Mouse (Mus musculus) E14TG2a.4 (cell line): Measurements from ENCODE around the gene Arhgef10l.

Source experiments
- CTCF ChIP-seq: conservative IDR thresholded peaks from 2 replicates; pipeline ENCODE4 v1.5.1; 2014; ENCODE audit warnings: low read length
- POU5F1 ChIP-seq: IDR thresholded peaks from 2 replicates; pipeline ENCODE4 v1.6.1; 2014; ENCODE audit warnings: low read length, borderline replicate concordance

GRCm38 (mm10) chr4:140713480-140714365, 47.9 kb upstream of the Arhgef10l start:
- TF ChIP-seq CTCF (peak; percentile 87), POU5F1 (no peak)
